In genomic region chr15:79670972-79671299, GRCm38 (mm10) we compare ENCODE assay signal across 8 mouse cellular contexts. TPM values are rescaled to one million over a fixed set of nuclear protein-coding genes. Genes with fewer than 3 reads are reported as not detected.
DNase-seq lines count a peak whose midpoint lies in the region; ATAC-seq and TF ChIP-seq lines count a peak whose summit lies in the region.

No protein-coding gene starts in this region.

- peak overlapping the region; percentile 82 for H3K4me2 ChIP-seq in kidney, postnatal 0 days (ENCODE audit: low read length)
- H3K4me2 ChIP-seq in embryonic facial prominence, embryonic 11.5 days (ENCODE audit: low read depth, low read length), result peak overlapping the region; percentile 70
- peak overlapping the region; percentile 81 for H3K4me2 ChIP-seq in hindbrain, postnatal 0 days (ENCODE audit: low read depth, low read length)
- H3K4me2 ChIP-seq in neural tube, embryonic 12.5 days (replicated peaks), result peak overlapping the region; percentile 78

- peak; percentile 49 for ATAC-seq in kidney, postnatal 0 days (replicated peaks; ENCODE audit: low FRiP score, low read depth)
- peak; percentile 12; the same call in 1 of the 2 replicates for ATAC-seq in embryonic facial prominence, embryonic 11.5 days (replicated peaks; ENCODE audit: insufficient number of reproducible peaks, low FRiP score, low TSS enrichment, low read depth)
- peak; percentile 53; the same call in 1 of the 2 replicates for ATAC-seq in hindbrain, postnatal 0 days
- ATAC-seq in neural tube, embryonic 12.5 days (ENCODE audit: low FRiP score, low read depth), result peak; percentile 23; the same call in 1 of the 2 replicates

- H3K27ac ChIP-seq in kidney, postnatal 0 days, result peak overlapping the region; percentile 37; the same call in 1 of the 2 replicates
- H3K27ac ChIP-seq in embryonic facial prominence, embryonic 11.5 days (replicated peaks; ENCODE audit: low read depth, low read length), result no peak overlapping the region
- H3K27ac ChIP-seq in hindbrain, postnatal 0 days, result peak overlapping the region; percentile 70
- no peak overlapping the region for H3K27ac ChIP-seq in neural tube, embryonic 12.5 days

- no peak for DNase-seq in kidney, postnatal 0 days (ENCODE audit: low spot score)
- no peak for DNase-seq in kidney, postnatal 36 days
- DNase-seq in embryonic facial prominence, embryonic 11.5 days (ENCODE audit: low spot score), result no peak
- no peak for DNase-seq in hindbrain, postnatal 0 days (ENCODE audit: low spot score)
- DNase-seq in left cerebral cortex, adult 18-20 months (ENCODE audit: low spot score in 2 of 2), result no peak
- no peak for DNase-seq in ovary, adult 18-20 months (ENCODE audit: low spot score)
- DNase-seq in right cerebral cortex, postnatal 4 days, result no peak

- H3K27me3 ChIP-seq in kidney, postnatal 0 days (ENCODE audit: insufficient read depth, low read length), result no peaks in the 10 kb centered on the region
- no peaks in the 10 kb centered on the region for H3K27me3 ChIP-seq in embryonic facial prominence, embryonic 11.5 days (ENCODE audit: control insufficient read depth, insufficient read depth, low read length)
- no peaks in the 10 kb centered on the region for H3K27me3 ChIP-seq in hindbrain, postnatal 0 days (ENCODE audit: insufficient read depth, low read length)
- H3K27me3 ChIP-seq in neural tube, embryonic 12.5 days (replicated peaks), result no peaks in the 10 kb centered on the region

- no peak for TF ChIP-seq CTCF in kidney, postnatal 0 days (IDR thresholded peaks at IDR 0.05; ENCODE audit: low read depth)
- TF ChIP-seq CTCF in hindbrain, postnatal 0 days (IDR thresholded peaks at IDR 0.05; ENCODE audit: low read depth), result no peak

- H3K4me3 ChIP-seq in kidney, postnatal 0 days (replicated peaks; ENCODE audit: low read depth, low read length), result peak overlapping the region; percentile 85
- peak overlapping the region; percentile 89 for H3K4me3 ChIP-seq in embryonic facial prominence, embryonic 11.5 days (ENCODE audit: low read depth, low read length)
- peak overlapping the region; percentile 85 for H3K4me3 ChIP-seq in hindbrain, postnatal 0 days (ENCODE audit: low read length)
- peak overlapping the region; percentile 97 for H3K4me3 ChIP-seq in neural tube, embryonic 12.5 days

- peak overlapping the region; percentile 84 for H3K9ac ChIP-seq in kidney, postnatal 0 days (ENCODE audit: low read depth, low read length)
- peak overlapping the region; percentile 87 for H3K9ac ChIP-seq in embryonic facial prominence, embryonic 11.5 days (replicated peaks; ENCODE audit: low read length)
- peak overlapping the region; percentile 75 for H3K9ac ChIP-seq in hindbrain, postnatal 0 days (replicated peaks; ENCODE audit: low read length)
- H3K9ac ChIP-seq in neural tube, embryonic 12.5 days, result peak overlapping the region; percentile 81

- no peaks in the 10 kb centered on the region; the same call in 1 of the 2 replicates for H3K4me1 ChIP-seq in kidney, postnatal 0 days (replicated peaks; ENCODE audit: insufficient read depth, low read length)
- H3K4me1 ChIP-seq in embryonic facial prominence, embryonic 11.5 days (ENCODE audit: control insufficient read depth, insufficient read depth, low read length), result no peaks in the 10 kb centered on the region; the same call in 1 of the 2 replicates
- 0 out of 2 replicates have a peak, but pooled peaks cover 3% of the 10 kb centered on the region for H3K4me1 ChIP-seq in hindbrain, postnatal 0 days (ENCODE audit: insufficient read depth, low read length)
- H3K4me1 ChIP-seq in neural tube, embryonic 12.5 days, result peaks cover 5% of the 10 kb centered on the region

- peaks cover 28% of the 10 kb centered on the region for H3K36me3 ChIP-seq in kidney, postnatal 0 days (ENCODE audit: insufficient read depth, low read length)
- H3K36me3 ChIP-seq in embryonic facial prominence, embryonic 11.5 days (replicated peaks; ENCODE audit: control insufficient read depth, insufficient read depth, low read depth, low read length), result peaks cover 3% of the 10 kb centered on the region
- peaks cover 40% of the 10 kb centered on the region for H3K36me3 ChIP-seq in hindbrain, postnatal 0 days (ENCODE audit: insufficient read depth, low read length)
- H3K36me3 ChIP-seq in neural tube, embryonic 12.5 days, result peaks cover 45% of the 10 kb centered on the region

- H3K9me3 ChIP-seq in kidney, postnatal 0 days (replicated peaks; ENCODE audit: low read length), result no peaks in the 10 kb centered on the region
- H3K9me3 ChIP-seq in embryonic facial prominence, embryonic 11.5 days (replicated peaks; ENCODE audit: control insufficient read depth, low read length), result no peaks in the 10 kb centered on the region
- H3K9me3 ChIP-seq in hindbrain, postnatal 0 days (ENCODE audit: low read length), result no peaks in the 10 kb centered on the region
- H3K9me3 ChIP-seq in neural tube, embryonic 12.5 days, result no peaks in the 10 kb centered on the region

- under 1% methylated on average over 36 of the region's 37 CpGs for WGBS in kidney, postnatal 0 days
- 0% methylated on average over 31 of the region's 37 CpGs for WGBS in embryonic facial prominence, embryonic 11.5 days
- WGBS in hindbrain, postnatal 0 days, result under 1% methylated on average over 33 of the region's 37 CpGs
- 1% methylated on average over 37 of the region's 37 CpGs for WGBS in neural tube, embryonic 12.5 days

RNA-seq across cellular contexts. Expression of gene Tomm22, which starts 0.3 kb away (rescaled TPM):
- polyA plus RNA-seq in kidney, postnatal 0 days (2015; fragmentation: Nextera tagmentation; extraction: Ambion mirVana), result 264 TPM in 2 replicates
- 308 and 320 TPM in 2 replicates for polyA plus RNA-seq in embryonic facial prominence, embryonic 11.5 days (2014; fragmentation: Nextera tagmentation; extraction: Ambion mirVana)
- total RNA-seq in hindbrain, postnatal 0 days (2014; rRNA removed), result 139 and 149 TPM in 2 replicates
- 239 and 241 TPM in 2 replicates for polyA plus RNA-seq in hindbrain, postnatal 0 days (2015; fragmentation: Nextera tagmentation; extraction: Ambion mirVana)
- polyA plus RNA-seq in neural tube, embryonic 12.5 days (2016; fragmentation: Nextera tagmentation; extraction: Ambion mirVana), result 261 and 264 TPM in 2 replicates
- 100 to 1,000 TPM; 102 to 108 TPM for total RNA-seq in left cerebral cortex, adult 18-20 months (2021)

RNA-seq across cellular contexts. Expression of gene Cby1, which starts 11.9 kb away (rescaled TPM):
- 51.7 and 52.7 TPM in 2 replicates for polyA plus RNA-seq in kidney, postnatal 0 days (2015; fragmentation: Nextera tagmentation; extraction: Ambion mirVana)
- polyA plus RNA-seq in embryonic facial prominence, embryonic 11.5 days (2014; fragmentation: Nextera tagmentation; extraction: Ambion mirVana), result 64.3 and 66.2 TPM in 2 replicates
- 48.2 and 54.2 TPM in 2 replicates for total RNA-seq in hindbrain, postnatal 0 days (2014; rRNA removed)
- polyA plus RNA-seq in hindbrain, postnatal 0 days (2015; fragmentation: Nextera tagmentation; extraction: Ambion mirVana), result 91.5 and 92.0 TPM in 2 replicates
- polyA plus RNA-seq in neural tube, embryonic 12.5 days (2016; fragmentation: Nextera tagmentation; extraction: Ambion mirVana), result 72.0 and 74.2 TPM in 2 replicates
- 10 to 100 TPM; 42.4 to 47.0 TPM for total RNA-seq in left cerebral cortex, adult 18-20 months (2021)

RNA-seq across cellular contexts. Expression of gene Fam227a, which starts 12.2 kb away (rescaled TPM):
- polyA plus RNA-seq in kidney, postnatal 0 days (2015; fragmentation: Nextera tagmentation; extraction: Ambion mirVana), result 0.66 and 1.3 TPM in 2 replicates
- polyA plus RNA-seq in embryonic facial prominence, embryonic 11.5 days (2014; fragmentation: Nextera tagmentation; extraction: Ambion mirVana), result 1.8 and 3.3 TPM in 2 replicates
- total RNA-seq in hindbrain, postnatal 0 days (2014; rRNA removed), result 6.4 and 8.4 TPM in 2 replicates
- 2.1 and 3.1 TPM in 2 replicates for polyA plus RNA-seq in hindbrain, postnatal 0 days (2015; fragmentation: Nextera tagmentation; extraction: Ambion mirVana)
- 4.3 and 6.0 TPM in 2 replicates for polyA plus RNA-seq in neural tube, embryonic 12.5 days (2016; fragmentation: Nextera tagmentation; extraction: Ambion mirVana)
- total RNA-seq in left cerebral cortex, adult 18-20 months (2021), result 10 to 100 TPM in 1 of 2 experiments, 1 to 10 TPM in 1; 9.3 to 10.0 TPM

RNA-seq across cellular contexts. Expression of gene Josd1, which starts 16.8 kb away (rescaled TPM):
- 18.8 and 19.0 TPM in 2 replicates for polyA plus RNA-seq in kidney, postnatal 0 days (2015; fragmentation: Nextera tagmentation; extraction: Ambion mirVana)
- 16.4 and 17.4 TPM in 2 replicates for polyA plus RNA-seq in embryonic facial prominence, embryonic 11.5 days (2014; fragmentation: Nextera tagmentation; extraction: Ambion mirVana)
- 53.3 and 57.9 TPM in 2 replicates for total RNA-seq in hindbrain, postnatal 0 days (2014; rRNA removed)
- polyA plus RNA-seq in hindbrain, postnatal 0 days (2015; fragmentation: Nextera tagmentation; extraction: Ambion mirVana), result 18.1 and 20.0 TPM in 2 replicates
- polyA plus RNA-seq in neural tube, embryonic 12.5 days (2016; fragmentation: Nextera tagmentation; extraction: Ambion mirVana), result 26.7 and 26.9 TPM in 2 replicates
- 10 to 100 TPM; 65.8 to 71.5 TPM for total RNA-seq in left cerebral cortex, adult 18-20 months (2021)

RNA-seq across cellular contexts. Expression of gene Gtpbp1, which starts 19.7 kb away (rescaled TPM):
- polyA plus RNA-seq in kidney, postnatal 0 days (2015; fragmentation: Nextera tagmentation; extraction: Ambion mirVana), result 24.3 and 26.9 TPM in 2 replicates
- polyA plus RNA-seq in embryonic facial prominence, embryonic 11.5 days (2014; fragmentation: Nextera tagmentation; extraction: Ambion mirVana), result 29.2 and 31.6 TPM in 2 replicates
- 88.2 and 91.7 TPM in 2 replicates for total RNA-seq in hindbrain, postnatal 0 days (2014; rRNA removed)
- 36.7 and 38.3 TPM in 2 replicates for polyA plus RNA-seq in hindbrain, postnatal 0 days (2015; fragmentation: Nextera tagmentation; extraction: Ambion mirVana)
- polyA plus RNA-seq in neural tube, embryonic 12.5 days (2016; fragmentation: Nextera tagmentation; extraction: Ambion mirVana), result 41.6 and 42.5 TPM in 2 replicates
- total RNA-seq in left cerebral cortex, adult 18-20 months (2021), result 10 to 100 TPM; 52.7 to 53.4 TPM

Comparison
In these comparisons a context has a peak if more than half of its experiments do, and no peak if none do; other contexts are left out.
1. H3K27ac ChIP-seq: peak in kidney, postnatal 0 days (single experiment) and hindbrain, postnatal 0 days (single experiment); none in embryonic facial prominence, embryonic 11.5 days (single experiment) and neural tube, embryonic 12.5 days (single experiment).
2. Peak in every context shown above with its lines, with median percentiles within 50 percentile points of each other: ATAC-seq, H3K4me2 ChIP-seq, H3K4me3 ChIP-seq and H3K9ac ChIP-seq.